Mouse (Mus musculus): ENCODE measurements at regions not wholly inside any gene's neighbourhood (a gene's known extent, or its start where the extent isn't known, plus 50 kb on each side); places are given as distances from the start of the nearest gene placed in this dataset.

GRCm38 (mm10) chr1:185070062-185070852 lies 70.9 kb upstream of the Mark1 start:
- no peak for TF ChIP-seq POLR2A (IDR thresholded peaks at IDR 0.05; ENCODE audit: control insufficient read depth, low read depth, low read length)
- no peak for TF ChIP-seq CTCF (IDR thresholded peaks at IDR 0.05; ENCODE audit: control insufficient read depth, insufficient read depth, insufficient replicate concordance, low read depth, low read length)

Measured in testis, adult 2 months (tissue).